Mouse (Mus musculus): Measurements from ENCODE around the gene Lclat1. TPM values are rescaled to one million over a fixed set of nuclear protein-coding genes. Genes with fewer than 3 reads are reported as not detected.
"Not testable (repeated sequence)": the region's sequence is repeated elsewhere in the genome, so short reads cannot be mapped to it uniquely, and the experiment has no call there.

Gene Lclat1
- polyA plus RNA-seq, 1 experiment from 2014 or later = 12.1 TPM

- Histone ChIP-seq H3K9me3 (replicated peaks) (no peaks in the 10 kb centered on the region), H3K4me1 (peaks cover 5% of the 10 kb centered on the region; the same call in 1 of the 2 replicates), H3K27ac (no peak overlapping the region), H3K36me3 (no peaks in the 10 kb centered on the region), H3K27me3 (ENCODE audit: low read depth, poor library complexity, severe bottlenecking) (no peaks in the 10 kb centered on the region), H3K4me3 (no peak overlapping the region)
- DNase-seq (ENCODE audit: low spot score) = no peak
- 83% methylated on average over 15 of the region's 15 CpGs for WGBS
Measured at GRCm38 (mm10) chr17:73270871-73271796, 163.3 kb downstream of the Lclat1 start.

GRCm38 (mm10) chr17:73271797-73272600 is 164.2 kb downstream of the Lclat1 start:
- no peaks in the 10 kb centered on the region for H3K36me3 ChIP-seq
- no peak overlapping the region for H3K27ac ChIP-seq
- 89% methylated on average over 7 of the region's 7 CpGs for WGBS
- no peak overlapping the region for H3K4me3 ChIP-seq
- no peak for DNase-seq (ENCODE audit: low spot score)
- peaks cover 5% of the 10 kb centered on the region; the same call in 1 of the 2 replicates for H3K4me1 ChIP-seq
- H3K9me3 ChIP-seq (replicated peaks) = no peaks in the 10 kb centered on the region
- no peaks in the 10 kb centered on the region for H3K27me3 ChIP-seq (ENCODE audit: low read depth, poor library complexity, severe bottlenecking)

GRCm38 (mm10) chr17:73273809-73274208 is 166.0 kb downstream of the Lclat1 start:
- 87% methylated on average over 7 of the region's 7 CpGs for WGBS
- H3K9me3 ChIP-seq (replicated peaks) = no peaks in the 10 kb centered on the region
- no peak overlapping the region for H3K27ac ChIP-seq
- no peak for DNase-seq (ENCODE audit: low spot score)
- H3K27me3 ChIP-seq (ENCODE audit: low read depth, poor library complexity, severe bottlenecking) = no peaks in the 10 kb centered on the region
- no peak overlapping the region for H3K4me3 ChIP-seq
- peaks cover 5% of the 10 kb centered on the region; the same call in 1 of the 2 replicates for H3K4me1 ChIP-seq
- no peaks in the 10 kb centered on the region for H3K36me3 ChIP-seq

GRCm38 (mm10) chr17:73275066-73275465 is 167.3 kb downstream of the Lclat1 start:
- H3K9me3 ChIP-seq (replicated peaks) = no peaks in the 10 kb centered on the region
- H3K27me3 ChIP-seq (ENCODE audit: low read depth, poor library complexity, severe bottlenecking) = no peaks in the 10 kb centered on the region
- no peak overlapping the region for H3K4me3 ChIP-seq
- H3K4me1 ChIP-seq = peaks cover 5% of the 10 kb centered on the region; the same call in 1 of the 2 replicates
- H3K36me3 ChIP-seq = no peaks in the 10 kb centered on the region
- DNase-seq (ENCODE audit: low spot score) = no peak
- no peak overlapping the region for H3K27ac ChIP-seq
- WGBS = 68% methylated on average over 10 of the region's 10 CpGs

GRCm38 (mm10) chr17:73277770-73278169 is 170.0 kb downstream of the Lclat1 start:
- no peaks in the 10 kb centered on the region for H3K27me3 ChIP-seq (ENCODE audit: low read depth, poor library complexity, severe bottlenecking)
- WGBS = 94% methylated on average over 4 of the region's 4 CpGs
- H3K4me1 ChIP-seq = peaks cover 5% of the 10 kb centered on the region
- H3K36me3 ChIP-seq = no peaks in the 10 kb centered on the region
- DNase-seq (ENCODE audit: low spot score) = no peak
- H3K4me3 ChIP-seq = no peak overlapping the region
- no peaks in the 10 kb centered on the region for H3K9me3 ChIP-seq (replicated peaks)
- no peak overlapping the region for H3K27ac ChIP-seq

GRCm38 (mm10) chr17:73282702-73283101 is 174.9 kb downstream of the Lclat1 start:
- not testable (repeated sequence) for H3K36me3 ChIP-seq; H3K4me3 ChIP-seq; DNase-seq (ENCODE audit: low spot score); H3K27me3 ChIP-seq (ENCODE audit: low read depth, poor library complexity, severe bottlenecking); H3K9me3 ChIP-seq (replicated peaks); H3K27ac ChIP-seq
- WGBS = 46% methylated on average over 6 of the region's 6 CpGs
- H3K4me1 ChIP-seq = peaks cover 19% of the 10 kb centered on the region

- Histone ChIP-seq H3K36me3 (no peaks in the 10 kb centered on the region), H3K27me3 (ENCODE audit: low read depth, poor library complexity, severe bottlenecking) (no peaks in the 10 kb centered on the region), H3K4me1 (peaks cover 19% of the 10 kb centered on the region), H3K9me3 (replicated peaks) (no peaks in the 10 kb centered on the region), H3K27ac (no peak overlapping the region), H3K4me3 (no peak overlapping the region)
- DNase-seq (ENCODE audit: low spot score) = no peak
- WGBS = 20% methylated on average over 2 of the region's 2 CpGs
Measured at GRCm38 (mm10) chr17:73284301-73284700, 176.5 kb downstream of the Lclat1 start.

Other genes starting within 250 kb of the Lclat1 start
- 1.9 and 2.0 TPM in 2 replicates for gene Lbh, start 189.7 kb upstream of the Lclat1 start, polyA plus RNA-seq (2016; fragmentation: Nextera tagmentation; extraction: Ambion mirVana)